Mouse (Mus musculus): Measurements from ENCODE around the gene Ccnb1. TPM values are rescaled to one million over a fixed set of nuclear protein-coding genes. Genes with fewer than 3 reads are reported as not detected.
"Not testable (repeated sequence)": the region's sequence is repeated elsewhere in the genome, so short reads cannot be mapped to it uniquely, and the experiment has no call there.

Gene Ccnb1
- total RNA-seq, 2 experiments from 2014 or later = 5.2 to 7.0 TPM

DNA sequence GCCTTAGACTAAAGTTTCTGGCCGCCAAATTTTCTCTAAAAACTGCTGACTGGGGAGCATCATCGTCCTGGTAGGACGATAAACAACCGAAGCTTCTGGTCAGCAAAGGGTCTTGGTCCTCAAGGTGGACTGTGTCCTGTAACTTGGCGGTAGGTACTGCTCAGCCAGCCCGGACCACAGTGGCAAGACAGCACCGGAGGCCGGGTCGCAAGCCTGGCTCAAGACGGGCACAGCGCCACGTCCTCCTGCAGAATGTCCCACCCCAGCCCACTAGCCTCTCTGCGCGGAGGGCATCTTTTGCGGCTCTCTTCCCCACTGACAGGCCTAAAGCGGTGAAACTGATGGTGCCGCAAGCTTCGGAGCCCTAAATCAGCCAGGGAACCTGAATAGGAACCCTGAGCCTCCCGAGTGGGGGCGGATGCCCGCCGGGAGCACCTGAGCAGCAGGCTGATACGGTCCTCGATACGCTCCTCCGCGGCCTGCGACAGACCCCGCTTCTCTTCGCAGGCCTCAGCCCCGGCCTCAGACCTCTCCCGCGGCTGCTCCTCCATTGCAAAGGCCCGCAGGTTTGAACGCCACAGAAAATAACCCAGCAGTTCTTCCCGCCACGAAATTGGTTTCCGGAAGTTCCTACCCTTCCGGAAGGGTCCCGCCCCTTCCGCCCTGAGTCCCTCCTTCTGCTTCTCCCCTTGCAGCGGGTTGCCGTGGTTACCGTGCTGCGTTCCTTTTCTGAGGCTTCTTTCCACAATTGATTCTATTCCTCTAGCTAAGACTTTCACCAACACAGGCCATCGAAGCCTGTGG lies 10.9 kb downstream of the Ccnb1 start, which contains the start of gene Cenph:
TSS of gene Cenph (minus strand) at position 648 of the 804 bp plus-strand sequence.
- peak; percentile 74 to 80 for DNase-seq (ENCODE audit: low spot score in 2 of 2)

DNA sequence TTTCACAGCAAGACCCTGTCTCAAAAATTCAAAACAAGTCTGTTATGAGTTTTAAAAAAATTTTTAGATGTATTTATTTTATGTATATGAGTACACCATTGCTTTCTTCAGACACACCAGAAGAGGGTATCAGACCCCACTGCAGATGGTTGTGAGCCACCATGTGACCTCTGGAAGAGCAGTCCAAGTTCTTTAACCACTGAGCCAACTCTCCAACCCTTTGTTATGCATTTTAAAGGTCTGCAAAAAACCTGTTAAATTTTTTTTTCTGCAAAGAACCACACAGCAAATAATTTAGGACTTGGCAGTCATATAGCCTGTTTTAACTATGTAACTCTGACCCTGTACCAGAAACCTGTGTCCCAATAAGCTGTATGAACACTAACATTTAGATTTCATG lies 11.7 kb downstream of the Ccnb1 start:
- no peak for DNase-seq (ENCODE audit: low spot score in 2 of 2)

DNA sequence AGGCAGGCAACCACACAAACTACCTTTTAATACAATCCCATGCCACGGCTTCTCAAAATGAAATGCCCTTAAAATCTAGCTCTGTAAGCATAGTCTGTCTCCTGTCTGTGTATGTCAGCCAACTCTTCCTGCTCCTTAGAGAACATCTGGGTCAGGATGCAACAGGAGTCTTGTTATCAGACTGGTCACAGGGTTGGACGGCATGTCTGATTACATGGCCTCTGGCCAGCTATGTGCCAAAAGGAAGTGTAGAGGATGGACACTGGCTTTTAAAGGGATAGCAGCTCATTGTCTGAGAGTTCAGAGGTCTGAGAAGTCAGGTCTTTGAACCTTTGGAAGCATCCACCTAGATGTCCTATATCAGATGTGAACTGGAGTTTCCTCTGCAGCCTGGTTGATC lies 31.0 kb downstream of the Ccnb1 start:
- DNase-seq (ENCODE audit: low spot score in 2 of 2) = no peak

DNA sequence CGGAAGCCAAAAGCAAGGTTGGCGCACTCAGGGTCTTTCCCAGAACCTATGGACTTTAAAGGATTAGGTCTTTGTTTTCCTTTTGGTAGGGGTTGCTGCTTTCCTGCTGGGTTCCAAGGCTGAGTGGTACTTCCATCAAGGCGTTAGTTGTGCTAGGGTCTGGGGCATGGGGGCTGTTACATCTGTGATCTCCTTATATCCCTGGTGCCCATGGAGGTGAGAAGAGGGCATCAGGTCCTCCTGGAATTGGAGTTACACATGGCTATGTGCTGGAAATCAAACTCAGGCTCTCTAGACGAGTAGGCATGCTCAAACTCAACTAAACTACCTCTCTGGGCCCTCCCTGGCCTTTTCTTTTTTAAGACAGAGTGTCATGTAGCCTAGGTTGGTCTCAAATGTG lies 32.2 kb downstream of the Ccnb1 start:
- no peak for DNase-seq (ENCODE audit: low spot score in 2 of 2)

DNA sequence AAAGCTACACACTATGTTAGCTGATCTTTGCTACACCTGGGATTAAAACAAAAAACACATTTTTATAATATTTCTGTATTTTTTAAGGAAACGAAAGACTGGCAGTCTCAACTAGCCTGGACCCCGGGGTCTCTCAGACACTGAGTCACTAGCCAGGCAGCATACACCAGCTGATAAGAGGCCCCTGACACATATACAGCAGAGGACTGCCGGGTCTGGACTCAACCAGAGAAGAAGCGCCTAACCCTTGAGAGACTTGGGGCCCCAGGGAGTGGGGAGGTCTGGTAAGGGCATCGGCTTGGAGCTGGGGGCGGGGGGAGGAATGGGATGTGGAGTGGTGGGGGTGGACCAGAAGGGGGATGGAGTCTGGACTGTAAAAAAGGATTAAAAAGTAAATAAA lies 33.4 kb downstream of the Ccnb1 start:
- DNase-seq (ENCODE audit: low spot score in 2 of 2) = no peak

DNA sequence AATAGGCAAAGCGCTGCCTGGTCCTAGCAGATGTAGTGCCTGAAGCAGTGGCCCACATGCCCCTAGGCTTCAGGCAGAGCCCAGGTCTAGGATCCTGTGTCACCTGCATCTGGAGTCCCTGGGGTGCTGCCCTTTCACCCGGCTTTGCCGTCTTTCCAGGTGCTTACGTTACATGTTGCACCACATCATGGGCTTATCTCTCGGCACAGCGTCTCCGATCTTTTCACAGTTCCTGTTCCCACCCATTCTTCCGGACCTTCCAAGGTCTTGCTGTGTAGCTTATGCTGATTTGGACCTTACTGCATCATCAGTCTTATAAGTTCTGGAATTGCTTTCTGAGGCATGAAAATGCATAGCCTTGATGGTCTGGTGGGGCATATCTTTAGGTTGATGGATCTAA lies 33.8 kb downstream of the Ccnb1 start:
- no peak for DNase-seq (ENCODE audit: low spot score in 2 of 2)

DNA sequence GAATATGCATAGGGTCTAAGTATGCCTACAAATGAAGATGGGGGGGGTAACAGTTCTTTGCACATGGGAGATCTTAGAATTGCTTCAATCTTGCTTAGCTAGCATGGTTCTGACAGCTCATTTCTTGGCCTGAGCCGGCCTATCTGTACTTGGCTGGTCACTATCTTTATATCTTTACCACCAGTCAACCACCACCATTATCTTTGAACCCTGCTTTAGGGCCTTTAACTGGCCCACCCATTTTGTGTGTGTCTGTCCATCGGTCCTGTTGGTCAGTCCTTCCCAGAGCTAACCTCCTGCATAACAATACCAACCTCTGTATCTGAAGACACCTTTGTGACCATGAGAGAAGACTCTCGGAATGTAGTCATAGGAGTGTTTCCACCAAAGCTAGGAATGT lies 35.0 kb downstream of the Ccnb1 start:
- DNase-seq (ENCODE audit: low spot score in 2 of 2) = no peak

DNA sequence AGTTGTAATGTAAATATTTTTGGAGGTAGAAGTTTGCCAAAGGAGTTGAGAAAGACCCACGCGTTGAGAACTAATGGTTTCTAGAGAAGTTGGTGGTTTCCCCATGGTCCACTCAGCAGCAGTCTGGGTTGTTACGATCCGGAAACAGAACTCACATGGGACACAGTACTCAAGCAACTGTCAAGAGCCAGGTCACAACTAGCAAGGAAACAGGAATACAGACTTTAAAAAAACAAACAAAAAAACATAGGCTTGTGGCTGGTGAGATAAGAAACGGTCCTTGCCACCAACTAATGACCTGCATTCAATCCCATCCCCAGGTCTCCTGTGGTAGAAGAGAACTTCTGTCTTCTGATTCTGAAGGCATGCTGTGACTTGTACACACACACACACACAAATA lies 35.6 kb downstream of the Ccnb1 start:
- DNase-seq (ENCODE audit: low spot score in 2 of 2) = no peak

DNA sequence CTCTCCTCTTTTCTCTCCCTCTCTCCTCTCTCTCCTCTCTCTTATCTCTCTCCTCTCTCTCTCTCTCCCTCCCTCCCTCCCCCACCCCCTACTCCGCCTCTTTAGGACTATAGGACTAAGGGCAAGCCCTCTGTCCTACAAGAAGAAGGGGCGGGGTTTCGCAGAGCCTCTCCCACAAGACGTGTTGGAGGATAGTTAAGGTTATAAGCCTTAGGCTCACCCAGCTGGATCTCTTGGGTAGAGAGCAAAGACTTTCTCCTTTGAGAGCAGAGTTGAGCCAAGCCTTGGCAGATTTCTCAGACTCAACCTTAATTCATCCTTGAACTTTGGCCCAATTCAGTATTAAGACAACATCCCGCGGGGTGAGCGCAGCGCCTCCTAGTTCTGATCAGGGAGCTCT lies 37.7 kb downstream of the Ccnb1 start:
- no peak for DNase-seq (ENCODE audit: low spot score in 2 of 2)

DNA sequence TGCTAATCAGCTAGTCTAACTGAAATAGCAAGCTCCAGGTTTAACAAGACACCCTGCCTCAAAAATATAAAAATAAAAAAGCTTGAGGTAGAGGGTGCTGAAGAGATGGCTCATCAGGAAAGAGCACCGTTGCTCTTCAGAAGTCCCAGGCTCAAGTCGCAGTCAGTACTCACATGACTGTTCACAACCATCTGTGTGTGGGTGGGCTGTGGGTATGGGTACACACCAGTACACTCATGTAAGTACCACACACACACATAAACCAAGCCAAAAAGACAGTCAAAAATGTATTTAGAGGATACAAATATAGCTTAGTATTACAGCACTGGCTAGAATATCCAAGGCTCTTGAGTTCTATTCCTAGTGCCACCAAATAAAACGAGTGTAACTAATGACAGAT lies 40.3 kb downstream of the Ccnb1 start:
- DNase-seq (ENCODE audit: low spot score in 2 of 2) = no peak

DNA sequence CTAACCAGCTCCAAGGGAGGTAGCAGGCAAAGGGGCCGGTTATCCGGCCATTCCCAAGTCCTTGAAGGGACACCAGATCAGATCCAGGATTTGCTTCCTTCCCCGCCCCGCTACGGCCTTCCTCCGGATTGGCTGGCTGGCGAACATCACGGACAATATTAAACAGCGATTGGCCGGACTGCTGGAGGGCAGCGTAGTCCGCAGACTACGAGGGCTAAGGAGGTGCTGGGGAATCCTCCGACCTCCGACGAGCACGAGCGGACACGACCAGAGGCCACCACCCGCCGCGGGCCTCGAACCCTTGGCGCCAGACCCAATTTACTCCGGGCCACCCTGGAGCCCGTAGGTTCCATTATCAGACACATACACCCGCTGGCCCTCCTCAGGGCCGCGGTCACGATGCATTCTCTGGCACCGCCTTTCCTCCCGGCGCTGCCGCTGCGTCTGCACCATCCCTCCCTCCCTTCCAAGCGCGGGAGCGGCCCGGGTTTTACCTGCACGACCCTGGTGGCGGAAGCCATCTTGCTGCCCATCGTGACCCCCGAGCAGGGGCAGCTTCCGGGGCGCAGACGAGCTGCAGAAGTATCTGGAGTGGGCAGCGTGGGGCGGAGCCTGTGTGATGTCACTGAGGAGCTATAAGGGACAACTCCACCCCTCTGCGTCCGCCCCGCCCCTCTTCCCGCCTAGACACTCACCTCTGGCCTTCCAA lies 42.2 kb downstream of the Ccnb1 start, which contains the start of gene Mrps36:
TSS of gene Mrps36 (minus strand) at position 624 of the 709 bp plus-strand sequence.
- peak; percentile 81 to 85 for DNase-seq (ENCODE audit: low spot score in 2 of 2)

DNA sequence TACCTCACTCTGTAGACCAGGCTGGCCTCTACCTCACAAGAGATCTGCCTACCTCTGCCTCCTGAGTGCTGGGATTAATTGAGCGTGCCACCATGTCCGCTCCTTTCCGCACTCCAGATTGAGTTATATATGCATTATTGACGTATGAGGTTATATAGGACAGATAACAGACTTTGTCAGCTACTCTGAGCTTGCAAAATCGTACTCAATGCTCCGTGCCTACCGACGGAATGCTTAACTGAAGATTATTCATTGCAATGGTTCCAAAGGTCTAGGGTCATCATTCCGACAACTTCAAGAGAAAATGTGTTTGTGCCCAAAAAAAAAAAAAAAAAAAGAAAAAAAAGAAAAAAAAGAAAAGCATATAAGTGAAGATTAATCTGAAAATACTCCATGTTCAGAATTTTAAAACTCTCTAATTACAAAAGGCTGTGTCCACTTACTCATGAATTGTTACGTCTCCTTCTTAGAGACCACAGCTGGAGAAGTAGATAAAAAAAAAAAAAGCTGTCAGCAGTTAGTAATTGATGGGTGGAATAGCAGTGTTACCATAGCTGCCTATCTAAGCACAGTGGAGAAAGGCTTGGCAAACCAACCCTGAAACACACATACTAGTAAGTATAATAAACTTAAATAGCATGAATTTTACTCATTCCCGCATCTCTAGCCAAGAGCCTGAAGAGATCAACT lies 42.9 kb downstream of the Ccnb1 start:
- DNase-seq (ENCODE audit: low spot score in 2 of 2) = peak in 1 of 2 experiments; percentile 11

DNA sequence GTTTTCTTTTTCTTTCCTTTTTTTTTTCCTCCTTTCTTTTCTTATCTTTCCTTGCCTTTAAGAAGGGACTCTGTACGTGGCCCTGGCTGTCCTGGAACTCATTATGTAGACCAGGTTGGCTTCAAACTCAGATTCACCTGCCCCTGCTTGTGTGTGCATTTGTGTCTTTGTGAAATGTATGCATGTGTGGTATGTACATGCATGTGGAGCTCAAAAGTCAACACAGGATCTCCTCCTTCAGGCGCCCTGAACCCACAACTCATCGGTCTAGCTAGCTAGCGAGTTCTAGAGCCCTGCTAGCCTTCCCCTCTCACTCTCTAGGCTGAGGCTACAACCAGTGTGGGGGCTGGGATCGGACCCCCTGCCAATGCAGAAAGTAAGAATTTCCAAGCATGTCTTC lies 43.5 kb downstream of the Ccnb1 start:
- no peak for DNase-seq (ENCODE audit: low spot score in 2 of 2)

DNA sequence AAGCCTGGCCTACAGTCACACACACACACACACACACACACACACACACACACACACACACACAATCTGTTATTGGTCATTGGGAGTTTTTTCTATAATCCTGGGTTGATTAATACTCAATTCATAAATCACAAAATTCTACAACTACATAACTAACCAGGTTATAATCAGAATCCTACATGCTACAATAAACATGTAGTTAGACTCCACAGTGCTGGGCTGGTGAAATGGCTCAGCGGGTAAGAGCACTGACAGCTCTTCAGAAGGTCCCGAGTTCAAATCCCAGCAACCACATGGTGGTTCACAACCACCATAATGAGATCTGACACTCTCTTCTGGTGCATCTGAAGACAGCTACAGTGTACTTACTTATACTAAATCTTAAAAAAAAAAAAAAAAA lies 53.6 kb downstream of the Ccnb1 start:
- no peak for DNase-seq (ENCODE audit: low spot score in 2 of 2)

DNA sequence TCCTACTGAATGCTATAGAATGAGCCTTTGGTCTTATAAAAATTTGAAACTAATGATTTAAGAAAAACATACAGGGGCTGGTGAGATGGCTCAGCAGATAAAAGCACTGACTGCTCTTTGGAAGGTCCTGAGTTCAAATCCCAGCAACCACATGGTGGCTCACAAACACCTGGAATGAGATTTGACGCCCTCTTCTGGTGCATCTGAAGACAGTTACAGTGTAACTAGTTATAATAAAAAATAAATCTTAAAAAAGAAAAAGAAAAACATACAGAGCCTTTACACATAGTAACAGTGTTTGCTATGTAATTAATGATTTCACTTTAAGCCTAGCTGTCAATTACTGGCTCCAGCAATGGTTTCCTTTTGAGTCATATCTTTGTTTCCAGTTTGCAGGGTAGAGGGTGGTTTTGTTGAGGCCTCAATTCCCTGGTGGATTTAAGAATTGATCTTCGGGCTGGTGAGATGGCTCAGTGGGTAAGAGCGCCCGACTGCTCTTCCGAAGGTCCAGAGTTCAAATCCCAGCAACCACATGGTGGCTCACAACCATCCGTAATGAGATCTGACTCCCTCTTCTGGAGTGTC lies 54.8 kb downstream of the Ccnb1 start:
- DNase-seq (ENCODE audit: low spot score in 2 of 2) = not testable (repeated sequence)

DNA sequence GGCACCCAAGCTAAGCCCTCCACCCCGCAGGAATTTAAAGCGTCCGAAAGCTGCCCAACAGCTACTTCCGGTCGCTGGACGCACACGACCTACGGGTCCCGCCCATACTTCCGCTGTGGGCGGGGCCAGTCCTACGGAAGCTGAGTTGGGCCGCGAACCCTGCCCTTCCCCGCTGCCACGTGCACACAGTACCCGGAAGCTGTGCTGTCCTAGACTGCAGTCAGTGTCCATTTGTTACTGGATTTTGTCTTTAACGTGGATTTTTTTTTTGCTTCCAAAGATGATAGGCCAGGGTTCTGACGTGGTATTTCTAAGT lies 55.6 kb downstream of the Ccnb1 start, which contains the start of gene Cdk7:
TSS of gene Cdk7 (minus strand) at position 79 of the 316 bp plus-strand sequence.
- DNase-seq (ENCODE audit: low spot score in 2 of 2) = peak; percentile 88 to 91

DNA sequence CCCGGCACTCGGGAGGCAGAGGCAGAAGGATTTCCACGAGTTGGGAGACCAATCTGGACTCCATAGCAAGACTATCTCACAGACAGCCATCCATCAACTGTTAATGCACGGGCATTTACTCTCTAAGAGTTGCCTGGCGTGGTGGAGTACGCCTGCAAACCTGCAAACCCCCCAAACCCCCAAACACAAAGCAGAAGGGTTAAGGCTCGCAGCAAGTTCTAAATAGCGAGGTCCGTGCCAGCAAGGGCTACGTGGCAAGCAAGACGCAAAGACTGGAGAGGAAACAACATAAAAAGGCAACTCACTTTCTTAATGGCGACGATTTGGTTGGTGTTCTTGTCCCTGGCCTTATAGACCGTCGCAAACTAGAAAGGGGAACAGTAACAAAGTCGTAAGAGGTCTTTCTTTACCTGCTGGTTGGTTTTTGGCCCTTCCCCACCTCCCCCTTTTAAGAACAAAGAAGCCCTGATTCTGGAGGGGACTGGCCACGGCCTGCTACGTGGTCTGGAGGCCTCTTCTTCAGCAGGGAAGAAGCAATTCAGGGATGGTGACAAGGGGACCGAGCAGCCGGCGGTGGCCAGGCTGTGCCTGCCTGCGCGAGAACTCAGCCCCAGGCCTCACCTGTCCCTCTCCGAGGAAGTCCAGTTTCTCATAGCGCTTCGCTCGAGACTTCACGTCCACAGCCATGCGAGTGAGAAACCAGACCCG lies 56.1 kb downstream of the Ccnb1 start:
- peak; percentile 26 to 28 for DNase-seq (ENCODE audit: low spot score in 2 of 2)

Measured in layer of hippocampus, postnatal 10 days (tissue).